Mouse (Mus musculus) T-helper 17 cell (primary cell): ENCODE data around the gene Aqp6.

Source experiments
- in situ Hi-C, 2 experiments: fragments of 300-600 bp; cut with MboI, MseI; formaldehyde crosslinking; loops; 1 replicate in 1 of 2; 2 replicates in 1 of 2; pipeline ENCODE4 v1.15.1; 2025; ENCODE audit warnings: high pct_unique_total_duplicates in 2 of 2

Aqp6 gene

DNA sequence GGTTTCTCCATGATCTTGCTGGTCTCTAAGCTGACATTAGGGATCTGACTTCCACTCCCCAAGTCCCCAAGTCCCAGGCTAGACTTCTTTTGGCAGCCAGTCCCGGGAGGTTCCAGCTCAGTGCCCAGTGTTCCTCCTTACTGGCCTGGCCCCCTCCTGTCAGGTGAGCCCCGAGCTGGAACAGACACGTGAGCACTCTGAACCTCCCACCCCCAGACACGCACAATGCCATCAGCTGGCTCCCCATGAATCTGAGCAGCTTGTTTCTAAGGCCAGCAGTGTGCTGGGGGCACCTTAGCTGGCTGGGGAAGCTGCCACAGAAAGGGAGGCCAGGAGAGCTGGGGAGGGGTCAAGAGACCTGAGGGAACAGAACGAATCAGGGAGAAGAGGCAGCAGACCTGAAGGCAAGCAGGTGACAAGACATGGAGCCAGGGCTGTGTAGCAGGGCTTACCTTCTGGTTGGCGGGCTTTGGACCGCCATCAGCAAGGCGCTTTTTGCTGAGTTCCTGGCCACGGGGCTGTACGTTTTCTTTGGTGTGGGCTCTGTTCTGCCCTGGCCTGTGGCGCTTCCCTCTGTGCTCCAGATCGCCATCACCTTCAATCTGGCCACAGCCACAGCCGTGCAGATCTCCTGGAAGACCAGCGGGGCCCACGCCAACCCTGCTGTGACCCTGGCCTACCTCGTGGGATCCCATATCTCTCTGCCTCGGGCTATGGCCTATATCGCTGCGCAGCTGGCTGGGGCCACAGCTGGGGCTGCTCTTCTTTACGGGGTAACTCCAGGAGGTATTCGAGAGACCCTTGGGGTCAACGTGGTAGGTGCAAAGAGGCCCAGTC, at the start of gene Aqp6:
TSS of gene Aqp6 (plus strand) at position 415 of the 837 bp plus-strand sequence.
- in situ Hi-C loops: no loop called here

DNA sequence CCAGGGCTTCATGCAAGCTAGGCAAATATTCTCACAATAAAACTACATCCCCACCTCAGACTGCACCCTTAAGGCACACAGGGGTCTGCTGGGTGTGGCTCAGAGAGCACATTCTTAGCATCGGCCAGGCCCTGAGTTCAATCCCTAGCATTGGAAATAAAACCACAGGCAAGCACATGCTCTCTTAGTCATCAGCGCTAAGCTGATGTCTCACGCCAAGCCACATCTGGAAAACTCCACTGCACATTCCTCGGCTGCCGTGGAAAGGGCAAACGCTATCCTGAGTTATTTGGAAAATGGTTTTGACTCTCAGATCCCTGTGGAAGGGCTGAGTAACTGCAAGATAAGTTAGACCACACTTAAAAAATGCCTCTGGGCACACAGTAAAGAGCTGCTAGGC, 47.4 kb upstream of the Aqp6 start:
- in situ Hi-C loops: no loop called here

DNA sequence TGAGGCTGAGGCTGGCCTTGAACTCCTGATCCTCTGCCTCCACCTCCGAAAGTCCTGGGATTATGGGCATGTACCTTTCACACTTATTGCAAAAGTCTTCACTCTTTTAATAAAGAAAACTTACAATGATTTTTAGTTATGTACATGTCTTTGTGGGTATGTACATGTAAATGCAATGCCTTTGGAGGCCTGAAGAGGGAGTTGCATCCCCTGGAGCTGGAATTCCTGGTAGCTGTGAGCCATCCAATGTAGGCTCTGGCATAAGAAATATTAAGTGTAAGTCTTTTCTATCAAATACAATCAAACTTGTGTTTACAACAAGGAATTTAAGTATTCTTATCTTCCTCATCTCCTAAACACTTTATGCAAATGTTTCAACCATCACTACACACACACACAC, 42.3 kb upstream of the Aqp6 start:
- in situ Hi-C loops: no loop called here

DNA sequence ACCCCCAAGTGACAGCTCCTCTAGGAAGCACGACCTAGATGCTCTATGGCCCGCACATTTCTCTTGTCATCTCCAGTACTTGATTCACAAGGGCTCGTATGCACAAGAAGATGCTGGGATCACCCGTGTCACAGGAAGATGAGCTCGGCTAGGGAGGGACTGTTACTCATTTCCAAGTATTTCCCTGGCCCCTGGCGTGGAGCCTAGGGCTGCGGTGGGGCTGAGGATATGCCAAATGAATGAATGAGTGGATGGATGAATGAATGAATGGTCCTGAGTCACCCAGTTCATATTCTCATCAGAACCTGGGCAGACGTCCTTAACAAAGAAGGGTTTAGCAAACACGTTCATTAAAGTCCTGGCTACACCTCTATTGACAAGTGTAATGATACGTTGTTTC, 41.0 kb upstream of the Aqp6 start:
- in situ Hi-C loops: no loop called here

DNA sequence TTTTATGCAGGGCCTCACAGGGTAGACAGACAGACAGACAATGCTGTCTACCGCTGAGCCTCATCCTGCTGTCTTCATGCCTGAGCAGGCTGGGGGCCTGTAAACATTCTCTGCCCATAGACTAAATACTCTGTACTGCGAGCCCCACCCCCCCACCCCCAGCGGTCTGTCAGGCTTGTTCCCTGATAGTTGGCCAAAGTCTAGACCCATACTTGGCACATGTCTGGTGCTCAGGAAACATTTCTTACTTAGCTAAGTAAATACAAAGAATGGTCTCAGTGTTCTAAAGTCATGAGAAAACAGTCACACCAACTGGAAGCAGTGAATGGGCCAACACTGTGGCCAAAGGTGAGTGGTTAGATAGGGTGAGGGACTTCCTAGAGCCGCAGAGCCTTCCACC, 33.8 kb upstream of the Aqp6 start:
- in situ Hi-C loops: no loop called here

DNA sequence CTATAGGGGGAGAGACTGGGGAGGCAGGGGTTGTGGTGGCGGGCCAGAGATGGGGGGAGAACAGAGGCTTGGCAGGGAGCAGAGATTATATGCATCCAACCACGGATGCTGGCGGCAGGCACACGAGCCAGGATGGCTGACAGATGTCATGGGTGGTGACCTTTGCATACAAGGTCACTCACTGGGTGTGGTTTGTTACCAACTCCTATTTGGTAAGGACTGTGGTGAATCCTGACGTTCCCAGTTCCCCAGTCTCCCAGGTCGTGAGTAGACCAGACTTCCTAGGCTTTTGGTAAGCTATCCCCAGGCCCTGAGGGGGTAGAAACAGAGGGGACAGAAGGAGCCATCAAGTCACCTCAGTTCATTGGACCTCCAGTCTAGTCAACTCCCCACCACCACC, 32.5 kb upstream of the Aqp6 start:
- in situ Hi-C loops: no loop called here

DNA sequence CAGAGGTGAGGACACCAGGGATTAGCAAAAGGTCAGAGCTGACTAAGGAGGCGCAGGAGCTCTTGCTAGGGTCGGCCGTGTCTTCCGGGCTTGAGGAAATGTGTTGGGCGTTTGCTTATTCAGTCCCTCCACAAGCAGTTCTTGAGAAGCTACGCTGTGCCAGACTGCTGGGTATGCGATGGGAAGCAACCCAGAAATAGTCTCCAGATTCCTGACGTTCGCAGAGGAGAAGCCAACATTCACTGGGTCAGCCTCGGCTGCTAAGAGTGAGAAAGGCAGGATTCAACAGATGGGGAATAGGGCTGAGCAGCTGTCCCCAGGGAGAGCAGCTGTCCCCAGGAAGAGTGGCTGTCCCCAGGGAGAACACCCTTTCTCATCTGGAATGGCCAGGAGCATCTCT, 32.1 kb upstream of the Aqp6 start:
- in situ Hi-C loops: no loop called here

DNA sequence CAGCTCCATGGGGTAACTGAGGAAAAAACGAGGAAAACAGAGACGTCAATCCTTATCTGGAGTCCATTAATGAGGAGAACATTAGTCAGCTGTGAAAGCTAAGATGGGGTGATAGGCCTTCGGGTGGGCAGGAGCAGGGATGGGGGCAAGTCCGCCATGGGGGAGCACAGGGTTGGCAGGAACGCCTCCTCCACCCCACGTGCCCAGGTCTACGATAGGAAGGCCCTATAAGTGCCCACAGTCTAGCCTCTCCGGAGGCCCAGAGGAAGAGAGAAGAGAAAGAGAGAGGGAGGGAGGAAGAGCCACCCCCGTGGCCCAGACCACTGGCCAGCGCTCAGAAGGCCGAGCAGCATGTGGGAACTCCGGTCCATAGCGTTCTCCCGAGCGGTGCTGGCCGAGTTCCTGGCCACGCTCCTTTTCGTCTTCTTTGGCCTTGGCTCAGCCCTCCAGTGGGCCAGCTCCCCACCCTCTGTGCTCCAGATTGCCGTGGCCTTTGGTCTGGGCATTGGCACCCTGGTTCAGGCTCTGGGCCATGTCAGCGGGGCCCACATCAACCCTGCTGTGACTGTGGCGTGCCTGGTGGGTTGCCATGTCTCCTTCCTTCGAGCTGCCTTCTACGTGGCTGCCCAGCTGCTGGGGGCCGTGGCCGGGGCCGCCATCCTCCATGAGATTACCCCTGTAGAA, 22.3 kb upstream of the Aqp6 start, which contains the start of gene Aqp2:
TSS of gene Aqp2 (plus strand) at position 254 of the 684 bp plus-strand sequence.
- in situ Hi-C loops: no loop called here

DNA sequence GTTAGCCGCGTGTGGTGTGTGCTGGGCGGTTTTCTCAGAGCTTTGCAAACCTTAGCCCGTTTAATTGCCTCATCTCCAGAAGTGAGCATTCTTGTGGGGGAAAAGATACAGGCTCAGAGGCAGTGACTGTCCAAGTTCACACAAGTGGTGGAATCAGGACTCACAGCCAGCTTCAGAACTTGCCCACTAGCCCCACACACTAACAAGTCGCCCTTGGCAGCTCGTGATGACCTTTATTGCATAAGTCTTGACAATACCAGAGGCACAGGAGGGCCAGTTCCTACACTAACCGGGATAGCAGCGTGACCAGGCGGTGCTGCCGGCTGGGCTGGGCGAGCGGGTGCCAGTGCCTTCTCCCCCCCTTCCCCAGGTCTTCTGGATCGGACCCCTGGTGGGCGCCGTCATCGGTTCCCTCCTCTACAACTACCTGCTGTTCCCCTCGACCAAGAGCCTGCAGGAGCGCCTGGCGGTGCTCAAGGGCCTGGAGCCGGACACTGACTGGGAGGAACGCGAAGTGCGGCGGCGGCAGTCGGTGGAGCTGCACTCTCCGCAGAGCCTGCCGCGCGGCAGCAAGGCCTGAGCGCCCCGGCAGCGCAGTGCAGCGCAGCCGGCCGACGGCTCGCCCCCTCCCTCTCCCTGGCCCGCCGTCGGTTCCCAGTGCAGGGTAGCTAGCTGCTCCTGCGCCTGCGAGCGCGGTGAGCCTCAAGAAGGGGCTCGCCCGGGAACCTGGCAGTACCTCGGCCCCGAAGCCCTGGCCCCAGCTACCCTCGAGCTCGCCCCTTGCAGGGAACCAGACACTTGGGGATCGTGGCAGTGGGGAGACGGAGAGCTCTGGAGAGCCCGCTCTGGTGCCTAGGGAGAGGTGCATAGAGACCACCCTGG, 17.5 kb upstream of the Aqp6 start:
- in situ Hi-C loops: no loop called here

DNA sequence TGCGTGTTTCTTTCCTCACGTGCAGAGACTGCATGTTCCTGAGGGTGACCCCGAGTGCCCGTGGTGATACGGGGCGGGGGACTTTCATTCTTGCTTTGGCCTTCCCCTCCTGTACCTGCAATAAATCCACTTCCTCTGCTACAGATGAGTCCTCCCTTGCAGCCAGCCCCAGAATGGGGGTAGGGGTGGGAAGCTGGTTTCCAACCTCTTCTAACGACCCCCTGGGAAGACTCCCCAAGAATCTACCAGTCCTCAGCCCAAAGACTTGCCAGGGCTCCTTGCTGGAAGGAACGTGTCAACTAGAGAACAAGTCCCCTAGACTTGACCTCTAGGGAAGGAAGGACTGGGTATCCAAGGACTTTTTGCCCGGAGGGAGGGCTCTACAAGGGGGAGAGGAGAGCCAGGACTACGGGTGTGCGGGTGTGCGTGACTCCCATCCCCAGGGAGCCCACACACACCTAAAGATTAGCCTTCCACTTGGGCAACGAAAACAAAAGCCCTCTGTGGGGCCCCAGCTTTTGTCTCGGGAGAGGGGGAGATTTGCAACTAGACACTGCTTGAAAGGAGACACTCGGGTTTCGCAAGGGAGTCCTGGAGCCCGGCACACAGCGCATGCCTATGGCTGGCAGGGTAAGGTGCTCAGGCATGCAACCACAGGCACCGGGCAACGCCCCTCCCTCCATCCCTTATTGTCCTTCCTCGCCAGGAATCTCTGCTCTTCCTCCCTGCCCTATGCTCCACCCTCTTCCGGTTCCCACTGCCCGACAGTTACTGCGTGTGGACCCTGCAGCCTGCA, 16.6 kb upstream of the Aqp6 start:
- in situ Hi-C loops: no loop called here

DNA sequence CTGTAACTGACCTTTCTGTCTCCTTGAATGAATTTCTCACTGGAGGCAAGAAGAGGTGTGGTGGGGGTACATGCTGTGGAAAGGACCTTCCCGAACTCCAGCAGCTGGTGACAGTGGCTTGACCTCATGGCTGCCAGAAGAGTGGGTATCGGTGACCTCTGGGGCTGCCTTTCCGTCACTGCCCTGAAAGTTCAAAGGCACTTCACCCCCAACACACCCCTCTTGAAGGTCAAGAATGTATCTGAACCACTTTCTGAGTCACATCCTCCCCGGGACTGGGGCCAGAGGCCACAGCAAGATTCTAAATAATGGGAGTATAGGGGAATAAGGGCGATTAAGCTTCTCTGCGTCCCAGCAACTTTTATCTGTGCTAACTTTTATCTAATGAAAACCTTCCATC, 15.5 kb upstream of the Aqp6 start:
- in situ Hi-C loops: no loop called here

DNA sequence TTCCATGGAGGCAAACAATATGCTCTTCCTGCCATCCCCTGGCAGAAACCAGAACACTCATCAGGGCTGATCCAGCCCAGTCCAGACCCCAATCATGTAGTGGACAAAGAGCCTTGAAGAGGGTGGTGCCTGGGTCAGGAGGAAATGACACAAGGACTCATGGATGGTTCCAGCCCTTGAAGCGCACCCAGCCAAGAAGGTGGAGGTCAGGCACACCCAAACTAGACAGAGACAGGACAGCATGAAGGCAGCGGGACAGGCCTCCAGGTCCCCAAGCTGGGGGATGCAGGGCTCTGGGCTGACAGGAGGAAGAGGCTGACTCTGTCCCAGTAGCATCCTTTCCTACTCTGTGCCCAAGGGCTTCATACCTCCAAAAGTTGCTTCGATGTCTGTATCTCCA, 14.7 kb upstream of the Aqp6 start:
- in situ Hi-C loops: no loop called here

DNA sequence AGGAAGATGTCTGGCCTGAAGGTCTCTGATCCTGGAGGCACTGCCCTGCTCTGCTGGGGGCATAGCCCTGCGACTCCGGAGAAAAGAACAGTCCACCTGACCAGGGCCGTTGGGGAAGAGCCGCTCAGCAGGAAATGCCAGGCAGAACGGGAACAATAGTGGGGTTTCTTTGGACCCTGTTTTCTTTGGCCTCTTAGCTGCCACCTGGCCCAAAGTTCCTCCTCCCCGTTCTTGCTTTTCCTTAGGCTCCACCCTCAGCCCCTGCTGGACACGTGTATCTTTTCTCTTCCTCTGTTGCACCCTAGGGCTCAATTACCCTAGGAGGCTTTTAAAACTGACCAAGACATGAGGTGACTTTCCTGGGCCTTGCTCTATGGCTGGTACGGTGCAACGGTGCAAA, 12.0 kb upstream of the Aqp6 start:
- in situ Hi-C loops: no loop called here

DNA sequence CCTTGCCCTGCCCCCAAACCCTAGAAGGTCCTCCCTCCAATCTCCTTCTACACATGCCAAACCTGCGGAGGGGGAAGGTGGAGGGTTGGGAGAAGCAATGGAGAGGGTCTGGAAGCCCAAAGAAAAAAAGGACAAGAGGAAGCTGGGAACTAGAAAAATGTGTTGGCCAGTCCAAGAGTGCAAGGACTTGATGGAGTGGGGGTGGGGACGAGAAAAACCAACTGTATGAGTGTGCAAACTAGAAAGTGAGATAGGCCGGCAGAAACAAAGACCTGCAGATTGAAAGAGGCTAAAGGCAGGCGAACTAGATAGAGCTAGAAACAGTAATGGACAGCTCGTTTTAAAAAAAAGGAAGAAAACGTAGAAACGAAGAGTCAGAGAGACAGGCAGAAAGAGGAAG, 11.5 kb upstream of the Aqp6 start:
- in situ Hi-C loops: no loop called here

DNA sequence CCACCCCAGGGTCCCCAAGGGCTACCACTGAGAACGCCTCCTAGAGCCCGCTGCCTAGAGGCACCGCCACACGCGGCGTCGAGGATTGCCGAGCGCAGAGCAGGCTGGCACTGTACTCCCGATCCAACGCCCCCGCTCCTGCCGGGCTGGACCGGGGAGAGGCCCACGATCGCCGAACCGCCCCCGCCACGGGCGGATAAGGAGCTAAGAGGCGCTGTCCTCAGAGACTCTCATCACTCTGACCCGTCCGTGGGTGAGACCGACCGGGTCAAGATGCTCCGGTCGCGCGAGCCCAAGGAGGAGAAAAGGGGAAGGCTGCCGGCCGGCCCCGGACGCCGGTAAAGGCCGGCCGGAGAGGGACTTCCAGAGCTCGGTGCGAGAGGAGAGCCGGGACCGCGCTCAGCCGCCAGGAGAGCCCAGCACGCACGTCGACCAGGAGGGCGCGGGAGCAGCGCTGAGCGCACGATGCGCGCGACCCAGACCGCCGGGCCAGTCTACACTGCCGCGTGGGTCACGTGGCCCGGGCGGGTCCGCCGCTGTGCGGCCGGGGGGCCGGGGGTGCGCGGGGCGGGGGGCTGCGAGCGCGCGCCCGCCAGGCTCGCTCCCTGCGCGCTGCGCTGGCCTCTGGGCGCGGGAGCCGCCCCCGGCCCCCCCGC, 10.6 kb upstream of the Aqp6 start, which contains the start of gene Aqp5:
TSS of gene Aqp5 (plus strand) at position 354 of the 656 bp plus-strand sequence.
- in situ Hi-C loops: no loop called here

DNA sequence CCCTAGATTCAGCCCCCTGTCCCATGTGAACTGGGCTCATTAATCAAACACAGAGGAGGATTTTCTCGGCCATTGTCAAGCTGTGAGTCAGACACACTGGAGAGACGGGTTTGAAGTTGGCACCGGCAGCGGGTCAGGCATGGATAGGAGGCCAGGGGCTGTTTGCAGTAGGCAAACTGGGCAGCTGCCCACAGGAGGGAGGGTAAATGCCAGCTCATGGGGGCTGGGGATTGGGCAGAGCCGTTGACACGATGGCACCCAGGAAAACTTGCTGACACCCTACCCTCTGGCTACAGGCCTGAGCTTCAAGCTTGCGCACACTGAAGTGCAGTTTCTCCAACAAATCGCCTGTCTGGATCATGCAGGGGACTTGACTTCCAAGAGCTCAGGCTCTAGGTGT, 9.0 kb upstream of the Aqp6 start:
- in situ Hi-C loops: no loop called here

DNA sequence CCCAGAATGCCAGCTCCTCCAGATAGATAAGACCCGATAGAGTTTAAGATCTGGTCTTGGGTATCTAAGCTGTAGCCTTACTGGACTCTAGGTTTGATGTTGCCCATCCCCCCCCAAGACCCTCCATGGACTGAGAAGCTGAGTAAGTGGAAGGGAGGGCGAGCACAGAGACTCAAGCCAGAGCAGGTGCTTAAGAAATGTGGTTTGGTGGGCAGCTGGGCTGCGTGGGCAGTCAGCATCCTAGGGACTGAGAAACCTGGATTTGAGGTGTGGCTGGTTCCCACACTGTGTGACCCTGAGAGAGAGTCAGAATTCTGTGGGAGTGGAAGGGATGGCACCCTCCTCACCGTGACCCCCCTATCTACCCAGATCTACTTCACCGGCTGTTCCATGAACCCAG, 8.3 kb upstream of the Aqp6 start:
- in situ Hi-C loops: no loop called here

DNA sequence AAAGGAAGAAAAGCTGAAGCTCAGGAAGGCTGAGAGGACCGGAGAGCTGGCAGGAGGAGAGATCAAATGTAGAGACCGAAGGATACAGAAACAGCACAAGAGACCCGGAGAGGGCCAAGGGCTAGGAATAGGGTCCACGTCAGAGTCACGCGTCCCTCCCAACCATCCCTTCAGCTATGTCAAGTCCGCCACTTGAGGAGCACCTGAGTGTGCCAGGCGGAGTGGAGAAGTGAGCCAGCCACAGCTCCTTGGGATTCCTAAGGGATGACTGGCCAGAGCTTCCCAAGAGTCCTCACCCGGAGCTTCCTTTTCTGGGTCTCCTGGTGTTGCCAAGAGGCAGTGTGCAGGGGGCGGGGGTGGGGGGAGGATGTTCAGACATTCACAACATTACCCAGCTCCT, 6.2 kb upstream of the Aqp6 start:
- in situ Hi-C loops: loop anchor here (5.0 kb wide), 2 partner anchors 72 to 77 kb away; partner anchors contain the start of gene Asic1 (in 1 of the 2)

DNA sequence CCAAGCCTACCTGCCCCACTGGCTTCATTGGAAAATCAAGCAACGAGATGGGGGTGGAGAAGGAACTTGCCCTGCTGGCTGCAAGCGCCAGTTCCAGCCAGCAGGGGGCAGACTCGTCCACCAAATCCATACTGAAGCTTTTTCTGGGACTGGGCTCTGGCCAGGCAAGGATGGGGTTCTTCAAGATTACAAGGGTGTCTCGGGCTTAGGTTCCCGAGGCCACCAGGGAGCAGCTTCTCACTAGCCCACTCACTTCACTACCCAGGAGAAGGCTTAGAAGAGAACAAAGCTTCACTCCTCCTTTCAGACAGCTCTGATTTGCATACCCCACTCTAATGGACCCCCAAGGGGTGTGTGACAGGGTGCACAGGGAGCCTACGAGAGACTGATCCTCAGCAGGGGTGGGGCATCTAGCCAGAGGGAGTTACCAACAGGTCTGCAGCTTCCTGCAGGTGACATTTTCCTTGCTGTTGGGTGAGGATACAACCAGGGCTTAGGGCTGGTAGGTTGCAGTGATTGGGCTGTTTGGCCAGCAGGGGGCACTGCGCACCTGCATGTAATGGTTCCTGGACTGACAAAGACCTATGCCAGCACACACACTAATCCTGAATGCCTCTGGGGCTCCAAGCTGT, 5.0 kb upstream of the Aqp6 start:
- in situ Hi-C loops: loop anchor here (5.0 kb wide), 2 partner anchors 71 to 76 kb away; partner anchors contain the start of gene Asic1 (in 1 of the 2)

DNA sequence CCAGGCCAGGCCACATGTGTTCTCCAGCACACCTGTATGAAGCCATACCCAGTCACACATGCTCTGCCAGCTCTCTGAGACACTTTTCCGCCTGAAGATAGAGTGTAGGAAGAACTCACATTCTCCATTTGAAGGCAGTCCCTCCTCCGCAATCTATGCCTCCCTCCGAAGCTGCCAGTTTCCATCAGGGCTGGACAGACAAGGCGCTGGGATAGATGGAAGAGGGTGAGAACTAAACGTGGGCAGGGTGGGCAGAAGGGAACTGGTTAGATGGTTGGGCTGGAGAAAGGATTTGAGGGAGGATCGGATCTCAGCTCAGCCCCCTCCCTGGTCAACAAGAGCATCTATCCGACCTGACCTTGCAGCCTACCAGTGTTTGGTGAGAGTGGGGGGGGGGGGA, 4.4 kb upstream of the Aqp6 start:
- in situ Hi-C loops: loop anchor here (5.0 kb wide), 2 partner anchors 70 to 75 kb away; partner anchors contain the start of gene Asic1 (in 1 of the 2)
